Mouse (Mus musculus) layer of hippocampus, adult 2 months (tissue): Measurements from ENCODE around the gene Srpk2. TPM values are rescaled to one million over a fixed set of nuclear protein-coding genes. Genes with fewer than 3 reads are reported as not detected.
"Not testable (repeated sequence)": the region's sequence is repeated elsewhere in the genome, so short reads cannot be mapped to it uniquely, and the experiment has no call there.

Experiments
- DNase-seq, 2 experiments: peaks; one replicate each; pipeline ENCODE4 v3.0.0; 2022; ENCODE audit warnings: low spot score in 2 of 2
- H3K27ac ChIP-seq: fragments of 200-600 bp; 2 replicates; pipeline ENCODE4 v1.8.1; 2022
- H3K4me3 ChIP-seq: fragments of 200-600 bp; 2 replicates; pipeline ENCODE4 v1.8.1; 2022; ENCODE audit warnings: mild to moderate bottlenecking
- CTCF ChIP-seq: fragments of 200-600 bp; conservative IDR thresholded peaks from 2 replicates; pipeline ENCODE4 v1.8.1; 2022; ENCODE audit warnings: antibody characterized with exemption, mild to moderate bottlenecking, moderate library complexity
- total RNA-seq, 2 experiments: library from RNA; stranded (reverse); gene quantifications; 2 replicates each; pipeline ENCODE4 v1.2.3; 2021

Srpk2 gene
- total RNA-seq, 2 experiments from 2014 or later, result 142 to 155 TPM

DNA sequence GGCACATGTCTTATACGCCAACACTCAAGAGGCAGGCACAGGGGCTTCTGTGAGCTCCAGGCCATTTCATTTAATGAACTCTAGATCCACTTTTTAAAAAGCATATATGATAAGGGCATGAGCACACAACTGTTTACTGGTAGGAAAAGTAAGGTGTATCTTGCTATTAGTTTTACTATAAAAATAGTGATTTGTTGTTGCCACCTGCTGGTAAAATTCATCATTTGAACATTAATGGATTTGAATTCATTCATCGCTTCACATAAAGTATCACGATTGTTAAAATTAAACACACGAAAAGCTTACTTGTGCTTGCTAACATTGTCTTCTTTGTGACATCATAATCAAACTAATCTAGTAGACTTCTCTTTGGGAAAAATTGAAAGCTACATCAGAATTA, 27.8 kb downstream of the Srpk2 start:
- Histone ChIP-seq H3K27ac (no peak overlapping the region), H3K4me3 (no peak overlapping the region)
- TF ChIP-seq CTCF, result peak; percentile 71
- no peak for DNase-seq

DNA sequence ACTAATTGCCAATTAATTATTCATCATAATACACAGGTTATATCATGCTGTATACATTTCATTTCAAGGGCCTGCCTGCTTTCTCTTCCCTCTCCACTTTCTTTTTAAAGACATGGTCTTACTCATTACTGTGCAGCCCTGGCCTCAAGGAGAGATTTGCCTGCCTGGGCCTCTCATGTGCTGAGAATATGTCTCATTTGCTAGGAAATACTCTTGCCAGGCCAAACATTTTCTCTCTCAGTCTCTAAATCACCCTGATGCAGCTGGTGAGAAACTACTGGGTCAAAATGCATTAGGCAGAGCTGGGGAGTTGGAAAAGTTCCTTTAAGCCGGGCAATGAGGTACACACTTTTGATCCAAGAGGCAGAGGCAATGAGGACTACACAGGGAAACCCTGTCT, 29.4 kb downstream of the Srpk2 start:
- no peak for TF ChIP-seq CTCF
- no peak overlapping the region for H3K27ac ChIP-seq
- H3K4me3 ChIP-seq, result no peak overlapping the region
- no peak for DNase-seq

DNA sequence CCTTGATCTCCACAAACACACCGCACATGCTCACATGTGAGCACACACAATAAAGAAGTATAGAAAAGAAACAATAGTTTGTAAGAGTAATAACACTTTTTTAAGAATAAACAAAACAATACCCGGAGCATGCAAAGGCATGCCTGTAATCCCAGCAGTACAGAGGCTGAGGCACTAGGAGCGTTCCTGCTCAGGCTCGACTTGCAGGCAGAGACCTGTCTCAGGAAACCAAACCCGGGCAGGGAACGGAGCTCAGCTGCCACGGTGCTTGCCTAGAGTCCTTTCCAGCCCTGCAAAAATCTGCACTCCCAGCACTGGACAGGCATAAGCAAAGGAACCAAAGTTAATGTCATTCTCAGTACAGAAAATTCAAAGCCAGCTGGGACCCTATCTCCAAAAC, 32.1 kb downstream of the Srpk2 start:
- TF ChIP-seq CTCF, result no peak
- no peak for DNase-seq
- H3K4me3 ChIP-seq, result no peak overlapping the region

DNA sequence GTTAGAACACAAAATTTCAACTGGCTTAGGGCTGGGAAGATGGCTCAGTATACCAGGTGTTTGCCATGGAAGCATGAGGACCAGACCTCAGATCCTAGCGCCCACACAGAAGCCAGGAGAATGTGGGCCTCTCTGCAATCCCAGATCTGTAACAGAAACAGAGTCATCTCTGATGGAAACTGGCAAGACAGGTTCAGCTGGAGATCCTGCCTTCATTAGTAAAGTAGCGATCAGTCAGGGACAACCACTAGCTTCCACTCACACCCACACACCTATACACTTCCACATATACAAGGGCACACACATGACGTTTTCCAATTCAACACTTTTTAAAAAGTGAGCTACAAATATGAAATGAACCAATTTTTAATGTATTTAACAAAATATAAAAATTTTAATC, 32.6 kb downstream of the Srpk2 start:
- DNase-seq, result no peak
- TF ChIP-seq CTCF, result no peak

More for the DNA sequence above, 32.1 kb downstream of the Srpk2 start:
- no peak overlapping the region for H3K27ac ChIP-seq

DNA sequence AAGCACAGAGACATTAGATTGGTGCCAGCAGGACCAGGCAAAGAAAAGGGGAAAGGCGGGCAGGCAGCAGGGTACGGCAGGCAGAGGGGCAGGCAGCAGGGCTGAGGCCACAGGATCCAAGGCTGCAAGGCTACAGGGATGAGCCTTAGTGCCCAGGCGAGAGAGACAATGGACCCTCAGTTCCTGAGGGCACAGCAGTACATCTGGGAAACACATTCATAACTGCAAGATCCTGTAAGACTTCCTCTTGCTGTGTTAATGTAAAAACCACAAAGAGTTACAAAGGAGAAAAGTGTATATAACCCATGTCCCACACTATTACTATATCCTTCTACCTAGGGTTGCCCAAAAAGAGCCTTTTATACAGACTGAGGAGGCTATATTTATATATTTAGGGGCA, 33.9 kb downstream of the Srpk2 start:
- no peak for DNase-seq
- Histone ChIP-seq H3K4me3 (no peak overlapping the region), H3K27ac (no peak overlapping the region)
- no peak for TF ChIP-seq CTCF

More for the DNA sequence above, 32.6 kb downstream of the Srpk2 start:
- Histone ChIP-seq H3K27ac (no peak overlapping the region), H3K4me3 (no peak overlapping the region)

DNA sequence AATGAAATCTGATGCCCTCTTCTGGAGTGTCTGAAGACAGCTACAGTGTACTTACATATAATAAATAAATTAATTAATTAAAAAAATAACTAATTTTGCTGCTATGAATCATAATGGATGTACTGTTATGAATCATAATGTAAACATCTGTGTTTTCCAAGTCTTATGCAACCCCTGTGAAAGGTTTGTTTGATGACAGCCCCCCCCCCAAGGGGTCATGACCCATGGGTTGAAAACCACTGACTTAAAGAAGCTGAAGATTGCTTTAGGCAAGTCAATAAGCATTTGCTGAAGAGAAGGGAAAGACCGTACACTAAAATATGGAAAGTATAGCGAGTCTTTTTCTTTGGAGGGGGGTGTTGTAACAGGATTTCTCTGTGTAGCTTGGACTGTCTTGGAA, 35.2 kb downstream of the Srpk2 start:
- TF ChIP-seq CTCF, result no peak
- DNase-seq, result no peak
- no peak overlapping the region for H3K27ac ChIP-seq

DNA sequence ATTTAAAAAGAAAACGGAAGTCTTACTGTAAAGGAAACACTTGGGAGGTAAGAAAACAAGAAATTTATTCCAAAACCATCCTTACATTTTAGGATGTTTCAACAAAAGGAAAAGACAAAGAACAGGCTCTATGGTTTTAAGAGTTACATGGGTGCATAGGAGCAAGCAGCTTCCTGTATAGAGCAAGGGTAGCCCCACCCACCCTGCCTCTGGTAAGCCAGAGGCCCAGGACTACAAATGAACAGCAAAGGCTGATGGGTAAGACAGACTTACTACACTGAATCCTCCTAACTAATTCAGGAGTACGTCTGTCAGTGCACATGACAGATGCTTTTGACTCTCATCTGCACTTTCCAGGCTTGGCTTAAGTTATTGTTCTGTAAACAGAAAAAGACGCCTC, 38.7 kb downstream of the Srpk2 start:
- H3K4me3 ChIP-seq, result no peak overlapping the region
- no peak for DNase-seq
- H3K27ac ChIP-seq, result no peak overlapping the region
- TF ChIP-seq CTCF, result no peak

More for the DNA sequence above, 35.2 kb downstream of the Srpk2 start:
- no peak overlapping the region for H3K4me3 ChIP-seq

DNA sequence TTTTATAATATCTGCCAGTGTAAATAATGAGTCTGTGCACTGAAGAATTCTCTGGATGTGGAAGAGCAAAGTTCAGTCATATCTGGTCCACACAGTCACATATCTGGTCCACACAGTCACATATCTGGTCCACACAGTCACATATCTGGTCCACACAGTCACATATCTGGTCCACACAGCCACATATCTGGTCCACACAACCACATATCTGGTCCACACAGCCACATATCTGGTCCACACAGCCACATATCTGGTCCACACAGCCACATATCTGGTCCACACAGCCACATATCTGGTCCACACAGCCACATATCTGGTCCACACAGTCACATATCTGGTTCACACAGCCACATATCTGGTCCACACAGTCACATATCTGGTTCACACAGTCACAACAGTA, 45.2 kb downstream of the Srpk2 start:
- H3K4me3 ChIP-seq, H3K27ac ChIP-seq, DNase-seq: not testable (repeated sequence)

DNA sequence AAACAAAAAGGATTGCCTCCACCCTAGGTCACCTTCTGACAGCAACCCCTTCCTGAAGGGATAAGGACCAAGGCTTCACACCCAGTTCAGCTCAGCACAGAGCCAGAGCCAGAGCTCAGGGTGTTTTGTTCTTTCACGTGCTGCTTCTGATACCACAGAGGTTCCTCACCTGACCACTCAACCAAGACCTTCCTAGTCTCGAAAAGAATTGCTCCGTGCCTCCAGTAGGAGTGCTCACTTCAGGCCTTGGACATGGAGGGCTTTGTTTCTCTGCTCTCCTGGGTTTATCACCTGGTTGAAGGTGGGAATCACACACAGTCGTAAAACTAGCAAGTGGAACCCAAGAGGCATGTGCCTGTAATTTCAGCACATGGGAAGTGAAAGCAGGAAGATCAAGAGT, 46.4 kb downstream of the Srpk2 start:
- DNase-seq, result no peak
- Histone ChIP-seq H3K4me3 (no peak overlapping the region), H3K27ac (no peak overlapping the region)
- TF ChIP-seq CTCF, result no peak

DNA sequence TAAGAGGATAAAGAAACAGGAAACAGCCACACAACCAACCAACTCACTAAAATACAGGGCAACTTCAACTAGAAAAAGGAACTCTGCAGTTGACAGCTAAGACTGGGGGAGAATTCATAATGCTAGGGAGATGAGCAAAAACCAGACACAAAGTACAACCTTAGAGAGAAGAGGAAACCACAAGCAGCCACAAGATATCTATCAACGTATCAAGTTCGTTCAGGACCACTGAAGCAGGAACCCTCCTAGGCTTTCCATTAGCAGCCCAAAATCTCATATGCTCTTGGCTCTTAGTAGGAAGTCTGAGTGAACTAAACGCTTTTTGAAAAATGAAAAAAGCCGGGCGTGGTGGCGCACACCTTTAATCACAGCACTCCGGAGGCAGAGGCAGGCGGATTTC, 47.1 kb downstream of the Srpk2 start:
- H3K27ac ChIP-seq, result no peak overlapping the region
- no peak for DNase-seq
- H3K4me3 ChIP-seq, result no peak overlapping the region
- TF ChIP-seq CTCF, result no peak

DNA sequence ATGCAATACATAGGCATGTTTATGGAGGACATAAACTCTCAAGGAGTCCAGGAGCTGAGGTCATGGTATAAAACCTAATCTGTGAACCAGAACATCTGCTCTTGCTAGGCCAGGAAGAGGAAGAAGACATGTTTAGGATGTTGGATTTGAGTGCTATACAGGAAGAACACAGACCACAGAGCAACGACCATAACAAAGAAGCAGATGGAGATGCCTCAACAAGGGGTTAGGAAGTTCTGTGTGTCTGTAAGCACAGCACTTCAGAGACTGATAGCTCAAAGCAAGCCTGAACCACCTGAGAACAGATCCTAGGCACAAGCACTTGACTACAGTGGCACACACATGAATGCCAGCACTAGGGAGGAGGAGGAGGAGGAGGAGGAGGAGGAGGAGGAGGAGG, 52.9 kb downstream of the Srpk2 start:
- DNase-seq, result no peak
- Histone ChIP-seq H3K4me3 (no peak overlapping the region), H3K27ac (no peak overlapping the region)
- TF ChIP-seq CTCF, result no peak

DNA sequence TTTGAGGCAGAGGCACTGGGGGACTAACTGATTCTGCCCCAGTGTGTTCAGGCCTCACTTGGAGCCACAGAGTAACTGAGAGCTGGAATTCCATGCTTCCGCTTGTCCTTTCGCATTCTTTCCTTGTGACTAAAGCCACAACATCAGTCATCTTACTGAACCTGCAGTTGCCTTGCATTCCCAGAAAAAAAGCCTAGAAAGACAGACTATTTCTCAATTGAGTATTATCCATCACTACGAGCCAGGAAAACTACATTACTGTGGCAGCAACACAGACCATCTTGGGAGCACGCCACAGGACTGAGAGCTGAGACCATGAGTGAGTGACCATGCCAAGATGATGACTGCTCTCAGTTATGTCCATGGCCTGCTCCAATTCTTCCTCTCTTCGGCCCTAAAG, 57.2 kb downstream of the Srpk2 start:
- no peak for DNase-seq
- no peak overlapping the region for H3K27ac ChIP-seq
- TF ChIP-seq CTCF, result no peak
- no peak overlapping the region for H3K4me3 ChIP-seq

DNA sequence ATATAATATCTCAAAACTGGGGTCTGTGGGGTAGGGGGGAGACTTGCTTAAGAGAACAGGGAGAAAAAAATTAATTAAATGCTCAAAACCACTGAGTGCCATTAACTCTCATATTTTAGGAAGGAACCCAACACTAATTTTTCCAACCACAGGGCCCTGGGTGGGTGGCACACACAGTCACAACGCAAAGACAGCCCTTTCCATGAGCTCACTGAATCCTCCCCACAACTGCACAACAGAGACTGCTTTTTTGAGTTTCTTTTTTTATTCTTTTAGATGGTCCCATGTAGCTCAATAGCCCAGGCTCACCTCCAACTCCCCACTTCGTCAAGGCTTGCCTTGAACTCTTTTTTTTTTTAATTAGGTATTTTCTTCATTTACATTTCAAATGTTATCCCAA, 58.2 kb downstream of the Srpk2 start:
- H3K4me3 ChIP-seq, result no peak overlapping the region
- no peak for TF ChIP-seq CTCF
- H3K27ac ChIP-seq, result no peak overlapping the region
- no peak for DNase-seq

DNA sequence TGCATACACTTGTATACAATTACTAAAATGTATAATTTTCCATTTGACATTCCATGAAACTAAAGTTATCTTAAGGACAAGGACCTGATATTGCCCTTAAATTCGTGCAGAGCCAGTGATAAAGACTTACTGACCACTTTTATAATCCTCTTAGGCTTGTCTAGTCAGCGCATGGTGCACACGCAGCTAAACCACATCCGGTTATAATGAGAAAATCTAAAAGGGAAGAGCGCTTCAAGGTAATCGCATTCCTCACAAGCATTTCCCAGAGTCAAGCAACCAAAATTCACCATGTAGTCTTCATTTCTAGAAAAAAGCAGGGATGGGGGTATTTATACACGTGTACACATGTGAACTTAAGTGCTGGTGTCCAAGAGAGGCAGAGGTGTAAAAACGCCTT, 63.8 kb downstream of the Srpk2 start:
- TF ChIP-seq CTCF, result no peak
- no peak overlapping the region for H3K4me3 ChIP-seq
- no peak overlapping the region for H3K27ac ChIP-seq
- DNase-seq, result no peak

DNA sequence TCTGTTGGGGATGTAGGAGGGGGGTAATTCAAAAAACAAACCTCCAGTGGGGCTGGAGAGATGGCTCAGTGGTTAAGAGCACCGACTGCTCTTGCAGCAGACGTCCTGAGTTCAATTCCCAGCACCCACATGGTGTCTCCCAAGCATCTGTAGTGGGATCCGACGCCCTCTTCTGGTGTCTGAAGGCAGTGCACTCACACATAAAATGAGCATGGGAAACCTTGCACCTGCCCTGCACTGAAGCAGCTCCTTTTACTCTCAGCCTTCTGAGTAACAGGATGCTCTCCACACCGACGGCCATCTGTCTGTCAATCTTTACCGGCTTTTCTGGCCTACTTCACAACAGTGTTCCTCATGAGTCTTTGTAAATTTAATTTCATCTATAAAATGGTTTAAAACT, 65.8 kb downstream of the Srpk2 start:
- DNase-seq, result no peak
- Histone ChIP-seq H3K4me3 (no peak overlapping the region), H3K27ac (no peak overlapping the region)
- peak; percentile 44 for TF ChIP-seq CTCF
